Mouse (Mus musculus) embryonic fibroblast, embryonic 13.5 days (primary cell): ENCODE data around the gene Madd.

Experiments
- CTCF ChIP-seq: IDR thresholded peaks from 2 replicates; pipeline ENCODE4 v1.5.1; 2011; ENCODE audit warnings: mild to moderate bottlenecking, control low read depth, low read length, moderate library complexity, borderline replicate concordance; ENCODE audit not compliant: insufficient read depth
- POLR2A ChIP-seq: IDR thresholded peaks from 2 replicates; pipeline ENCODE4 v1.6.1; 2011; ENCODE audit warnings: low read depth, mild to moderate bottlenecking, control low read depth, low read length, moderate library complexity

DNA sequence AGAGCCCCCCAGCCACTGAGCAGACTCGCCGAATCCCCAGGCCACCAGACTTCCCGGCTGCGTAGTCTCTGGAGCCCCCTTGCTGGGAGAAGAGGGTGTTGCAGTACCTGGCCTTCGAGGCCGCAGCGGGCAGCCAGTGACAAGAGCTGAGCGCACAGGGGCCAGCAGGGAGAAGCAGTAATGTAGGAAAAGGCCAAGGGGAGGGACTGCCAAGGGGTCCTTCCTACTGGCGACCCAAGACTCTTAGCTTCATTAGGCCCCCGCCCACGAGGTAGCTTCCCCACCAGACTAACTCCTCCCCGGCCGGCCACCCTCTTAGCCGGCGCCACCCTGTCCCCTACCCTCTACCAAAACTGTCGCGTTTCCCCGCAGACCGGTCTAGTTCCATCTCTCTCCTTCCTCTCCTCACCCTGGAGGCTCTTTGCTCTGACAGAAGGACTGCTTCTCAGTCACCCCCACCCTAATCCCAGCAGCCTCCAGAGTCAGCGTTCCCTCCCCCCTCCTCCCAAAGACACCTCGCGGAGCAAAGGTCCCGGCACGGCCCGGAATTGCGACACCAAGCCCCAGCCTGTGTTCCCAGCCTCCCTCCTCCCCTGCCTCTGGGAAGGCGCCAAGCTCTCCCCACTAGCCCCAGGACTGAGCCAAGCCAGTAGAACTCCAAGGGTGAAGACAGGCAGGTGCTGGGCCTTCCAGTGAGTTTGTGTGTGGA is 11.1 kb upstream of the Madd start:
- peak; percentile 59 for TF ChIP-seq CTCF
- TF ChIP-seq POLR2A = peak; percentile 28; the same call in 1 of the 2 replicates
